Mouse (Mus musculus) embryonic facial prominence, embryonic 15.5 days (tissue): ENCODE data around the gene Clic6. TPM values are rescaled to one million over a fixed set of nuclear protein-coding genes. Genes with fewer than 3 reads are reported as not detected.

Experiments used
- ATAC-seq: fragments of 200-750 bp; cut with Nextera tagmentation; 2 replicates; pipeline ENCODE4 v1.8.0; 2017; ENCODE audit warnings: low read depth, moderate TSS enrichment; ENCODE audit not compliant: insufficient number of reproducible peaks, low FRiP score, low TSS enrichment
- H3K27ac ChIP-seq: fragments of 300-500 bp; sonication (generic); replicated peaks from 2 replicates; pipeline ENCODE4 v1.5.1; 2015; ENCODE audit warnings: mild to moderate bottlenecking, inconsistent platforms
- H3K27me3 ChIP-seq: fragments of 300-500 bp; sonication (generic); 2 replicates; pipeline ENCODE4 v1.6.1; 2015; ENCODE audit warnings: inconsistent platforms
- H3K36me3 ChIP-seq: fragments of 300-500 bp; sonication (generic); 2 replicates; pipeline ENCODE4 v1.6.1; 2015; ENCODE audit warnings: mild to moderate bottlenecking, inconsistent platforms
- H3K4me1 ChIP-seq: fragments of 300-500 bp; sonication (generic); 2 replicates; pipeline ENCODE4 v1.6.1; 2015; ENCODE audit warnings: inconsistent platforms
- H3K4me2 ChIP-seq: fragments of 300-500 bp; sonication (generic); replicated peaks from 2 replicates; pipeline ENCODE4 v1.6.1; 2015; ENCODE audit warnings: mild to moderate bottlenecking, inconsistent platforms
- H3K4me3 ChIP-seq: fragments of 300-500 bp; sonication (generic); replicated peaks from 2 replicates; pipeline ENCODE4 v1.5.1; 2015; ENCODE audit warnings: mild to moderate bottlenecking, inconsistent platforms
- H3K9ac ChIP-seq: fragments of 300-500 bp; sonication (generic); 2 replicates; pipeline ENCODE4 v1.6.1; 2015; ENCODE audit warnings: inconsistent platforms
- H3K9me3 ChIP-seq: fragments of 300-500 bp; sonication (generic); replicated peaks from 2 replicates; pipeline ENCODE4 v1.6.1; 2016; ENCODE audit warnings: inconsistent platforms
- WGBS: fragments of 180-500 bp; shearing (Covaris S2); methylation state at CpG from one replicate; pipeline ENCODE4 v1.1.7; 2015; 5-methylcytosine and 5-hydroxymethylcytosine counted together
- polyA plus RNA-seq: library from polyadenylated mRNA; unstranded; fragments of >200 nt; fragmentation: Nextera tagmentation; extraction: Ambion mirVana; gene quantifications from 2 replicates; pipeline ENCODE4 v1.2.1, GENCODE M21; 2015

Gene Clic6
- polyA plus RNA-seq, 1 experiment from 2014 or later, result 8.8 TPM

DNA sequence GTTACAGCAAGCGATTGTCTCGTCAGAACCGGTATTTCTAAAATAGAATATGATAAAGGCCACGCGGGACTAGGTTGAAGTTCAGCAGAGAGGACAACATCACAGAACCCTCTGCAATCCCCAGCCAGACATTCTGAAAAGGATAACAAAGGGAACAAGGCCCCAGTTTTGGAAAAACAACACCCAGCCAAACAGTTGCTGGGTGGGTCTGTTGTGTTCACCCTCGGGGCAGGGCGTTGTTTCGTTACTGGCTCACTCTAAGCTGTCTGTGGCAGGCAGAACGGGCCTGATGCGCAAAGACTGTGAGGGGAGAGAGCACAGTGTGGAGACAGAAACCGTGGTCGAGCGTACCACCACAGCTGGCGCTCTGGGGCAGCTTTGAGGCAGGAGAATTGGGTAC, 17.1 kb upstream of the Clic6 start:
- Histone ChIP-seq H3K27ac (peak overlapping the region; percentile 11; the same call in 1 of the 2 replicates), H3K36me3 (no peaks in the 10 kb centered on the region), H3K9ac (no peak overlapping the region), H3K27me3 (no peaks in the 10 kb centered on the region), H3K4me2 (no peak overlapping the region), H3K4me3 (no peak overlapping the region), H3K4me1 (peaks cover 21% of the 10 kb centered on the region), H3K9me3 (no peaks in the 10 kb centered on the region)
- WGBS, result 53% methylated on average over 14 of the region's 14 CpGs
- no peak for ATAC-seq

- Histone ChIP-seq H3K9me3 (no peaks in the 10 kb centered on the region), H3K4me1 (0 out of 2 replicates have a peak, but pooled peaks cover 6% of the 10 kb centered on the region), H3K27ac (no peak within 1 kb of the TSS), H3K27me3 (no peaks in the 10 kb centered on the region), H3K9ac (no peak within 1 kb of the TSS), H3K36me3 (no peaks in the 10 kb centered on the region), H3K4me2 (no peak within 1 kb of the TSS), H3K4me3 (no peak within 1 kb of the TSS)
- ATAC-seq, result no peak
- WGBS, result 62% methylated on average over 6 of the region's 6 CpGs
Measured at GRCm38 (mm10) chr16:92470706-92471105, 14.8 kb upstream of the Clic6 start, which contains the start of gene Rcan1. Gene Rcan1 (minus strand): TSS chr16:92470867.

DNA sequence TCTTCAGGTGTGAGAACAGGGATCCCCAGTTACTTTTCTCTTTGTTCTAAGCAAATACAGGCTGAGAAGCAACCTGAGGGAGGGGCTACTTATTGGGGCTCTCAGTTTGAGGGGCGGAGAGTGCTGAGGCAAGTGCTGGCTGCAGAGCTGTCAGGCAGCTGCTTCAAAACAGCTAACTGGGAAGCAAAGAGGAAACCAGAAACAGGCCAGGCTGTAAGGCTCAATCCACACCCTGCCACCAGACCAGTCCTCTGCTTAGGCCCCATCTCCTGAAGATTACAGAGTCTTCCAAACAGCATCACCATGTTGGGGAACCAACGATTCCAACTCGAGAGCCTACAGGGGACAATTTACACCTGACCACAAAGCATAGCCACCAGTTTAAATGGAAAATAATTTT, 12.6 kb upstream of the Clic6 start:
- Histone ChIP-seq H3K9me3 (no peaks in the 10 kb centered on the region), H3K27me3 (0 out of 2 replicates have a peak, but pooled peaks cover 3% of the 10 kb centered on the region), H3K4me3 (no peak overlapping the region), H3K4me1 (0 out of 2 replicates have a peak, but pooled peaks cover 6% of the 10 kb centered on the region), H3K36me3 (no peaks in the 10 kb centered on the region), H3K27ac (no peak overlapping the region), H3K4me2 (no peak overlapping the region), H3K9ac (no peak overlapping the region)
- 67% methylated on average over 3 of the region's 3 CpGs for WGBS
- ATAC-seq, result no peak

DNA sequence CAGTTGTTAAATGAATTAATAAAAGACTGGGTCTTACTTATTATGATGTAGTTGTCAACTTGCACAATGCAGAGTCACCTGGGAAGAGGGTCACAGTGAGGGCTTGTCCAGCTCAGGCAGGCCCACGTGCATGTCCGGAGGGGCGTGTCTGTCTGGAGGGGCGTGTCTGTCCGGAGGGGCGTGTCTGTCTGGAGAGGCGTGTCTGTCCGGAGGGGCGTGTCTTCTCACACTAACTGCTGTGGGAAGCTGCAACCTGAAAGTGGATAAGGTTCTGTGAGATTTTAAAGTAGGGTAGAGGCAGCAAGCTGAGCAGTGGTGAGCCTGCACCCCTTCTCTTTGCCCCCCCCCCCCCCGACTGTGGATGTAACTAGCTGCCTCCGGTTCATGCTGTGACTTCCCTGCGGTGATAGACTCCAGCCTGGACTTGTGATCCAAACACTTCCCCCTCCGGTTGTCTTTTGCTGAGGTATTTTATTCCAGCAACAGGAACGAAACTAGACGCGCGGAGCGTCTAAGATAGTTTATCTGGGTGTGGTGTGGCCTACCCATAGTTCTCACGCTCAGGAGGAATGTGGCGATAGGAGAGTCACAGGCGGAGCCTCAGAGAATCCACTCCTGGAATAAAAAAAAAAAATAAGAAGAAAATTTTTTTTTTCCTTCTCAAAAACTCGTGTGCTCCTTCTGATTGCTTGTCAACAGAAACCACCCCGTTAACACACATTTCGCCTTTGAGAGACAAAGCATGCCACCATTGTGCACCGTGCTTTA, 10.3 kb upstream of the Clic6 start:
- Histone ChIP-seq H3K9me3 (no peaks in the 10 kb centered on the region), H3K4me2 (no peak overlapping the region; the same call in 1 of the 2 replicates), H3K27me3 (peaks cover 12% of the 10 kb centered on the region)

DNA sequence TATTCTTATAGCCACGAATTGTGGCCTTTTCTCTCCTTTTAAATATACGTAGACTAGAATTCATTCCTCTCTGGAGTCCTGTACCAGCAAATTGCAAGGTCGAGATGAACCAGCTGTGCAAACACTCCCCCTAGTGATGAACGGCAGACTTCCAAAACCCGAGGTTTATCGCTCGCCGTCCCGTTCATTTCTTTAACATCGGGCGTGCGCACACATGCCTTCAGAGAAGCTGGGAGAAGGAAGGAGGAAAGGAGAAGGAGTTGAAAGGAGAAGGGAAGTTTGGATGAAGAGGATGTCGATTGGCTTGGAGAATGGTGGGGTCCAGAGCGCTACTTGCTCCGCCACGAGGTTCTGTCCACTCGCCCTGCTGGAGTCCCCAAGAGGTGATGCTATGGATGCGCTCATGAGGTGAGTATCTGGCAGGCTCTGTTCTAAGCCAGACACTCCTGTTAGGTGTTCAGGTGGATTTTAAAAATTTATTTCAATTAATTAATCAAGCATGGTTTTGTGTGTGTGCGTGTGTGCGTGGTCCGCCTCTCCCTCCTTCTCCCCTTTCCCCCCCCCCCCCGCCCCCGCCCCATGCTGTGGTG, 6.9 kb upstream of the Clic6 start:
- ATAC-seq, result no peak
- H3K4me3 ChIP-seq, result peak overlapping the region; percentile 21

More for the DNA sequence above, 10.3 kb upstream of the Clic6 start:
- Histone ChIP-seq H3K36me3 (no peaks in the 10 kb centered on the region), H3K4me1 (peaks cover 3% of the 10 kb centered on the region; the same call in 1 of the 2 replicates), H3K4me3 (no peak overlapping the region), H3K9ac (no peak overlapping the region), H3K27ac (0 out of 2 replicates have a peak overlapping the region, but pooled peaks have one; percentile 51)
- no peak for ATAC-seq
- WGBS, result 52% methylated on average over 25 of the region's 25 CpGs

GRCm38 (mm10) chr16:92487086-92487485, 1.6 kb downstream of the Clic6 start:
- no peak overlapping the region for H3K27ac ChIP-seq
- no peaks in the 10 kb centered on the region for H3K4me1 ChIP-seq
- H3K4me2 ChIP-seq, result no peak overlapping the region
- no peaks in the 10 kb centered on the region for H3K36me3 ChIP-seq
- H3K9ac ChIP-seq, result no peak overlapping the region
- H3K27me3 ChIP-seq, result no peaks in the 10 kb centered on the region
- no peak for ATAC-seq
- WGBS, result 71% methylated on average over 6 of the region's 6 CpGs
- no peak overlapping the region for H3K4me3 ChIP-seq
- H3K9me3 ChIP-seq, result no peaks in the 10 kb centered on the region

More for the DNA sequence above, 6.9 kb upstream of the Clic6 start:
- Histone ChIP-seq H3K36me3 (no peaks in the 10 kb centered on the region), H3K9me3 (no peaks in the 10 kb centered on the region), H3K9ac (no peak overlapping the region), H3K27me3 (peaks cover 14% of the 10 kb centered on the region), H3K4me1 (peaks cover 3% of the 10 kb centered on the region; the same call in 1 of the 2 replicates), H3K27ac (no peak overlapping the region), H3K4me2 (peak overlapping the region; percentile 44)
- 11% methylated on average over 23 of the region's 23 CpGs for WGBS

DNA sequence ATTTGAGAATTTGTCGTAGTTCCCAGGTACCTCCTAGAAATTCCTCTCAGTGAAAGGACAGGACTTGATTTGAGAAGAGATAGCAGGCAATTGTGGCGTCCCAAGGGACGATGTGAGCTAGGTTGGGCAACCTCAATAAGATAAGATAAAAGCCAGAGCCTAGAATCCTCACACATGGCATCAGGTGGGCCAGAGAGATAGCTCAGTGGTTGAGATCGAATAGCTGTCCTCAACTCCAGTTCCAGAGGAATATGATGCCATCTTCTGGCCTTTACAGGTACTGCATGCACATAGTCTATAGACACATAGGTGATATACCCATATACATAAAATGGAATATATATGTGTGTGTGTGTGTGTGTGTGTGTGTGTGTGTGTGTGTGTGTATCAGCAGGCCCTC, 2.0 kb downstream of the Clic6 start:
- ATAC-seq, result no peak
- Histone ChIP-seq H3K27me3 (no peaks in the 10 kb centered on the region; the same call in 1 of the 2 replicates), H3K36me3 (no peaks in the 10 kb centered on the region), H3K4me3 (no peak overlapping the region), H3K9me3 (no peaks in the 10 kb centered on the region), H3K27ac (no peak overlapping the region), H3K4me1 (no peaks in the 10 kb centered on the region), H3K4me2 (no peak overlapping the region), H3K9ac (no peak overlapping the region)
- WGBS, result 65% methylated on average over 4 of the region's 4 CpGs

DNA sequence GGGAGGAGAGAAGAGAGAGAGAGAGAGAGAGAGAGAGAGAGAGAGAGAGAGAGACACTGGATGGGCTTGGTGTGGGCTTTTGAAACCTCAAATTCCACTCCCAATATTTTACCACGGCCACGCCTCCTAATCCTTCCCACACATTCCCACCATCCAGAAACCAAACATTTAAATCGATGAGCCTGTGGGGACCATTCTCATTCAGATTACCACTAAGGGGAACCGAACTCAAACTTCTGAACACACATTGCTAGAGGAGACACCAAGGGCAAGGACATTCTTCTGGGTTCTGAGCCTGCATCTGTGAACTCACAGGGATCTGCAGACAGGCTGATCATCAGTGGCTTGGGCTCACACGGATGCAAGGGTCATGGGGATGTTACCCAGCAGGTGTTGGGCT, 2.9 kb downstream of the Clic6 start:
- H3K9me3 ChIP-seq, result no peaks in the 10 kb centered on the region
- no peak overlapping the region for H3K4me3 ChIP-seq
- H3K27ac ChIP-seq, result no peak overlapping the region
- H3K4me1 ChIP-seq, result no peaks in the 10 kb centered on the region
- no peak overlapping the region for H3K4me2 ChIP-seq
- H3K9ac ChIP-seq, result no peak overlapping the region
- ATAC-seq, result no peak
- H3K36me3 ChIP-seq, result no peaks in the 10 kb centered on the region
- H3K27me3 ChIP-seq, result no peaks in the 10 kb centered on the region; the same call in 1 of the 2 replicates
- 91% methylated on average over 5 of the region's 5 CpGs for WGBS

GRCm38 (mm10) chr16:92489356-92489755, 3.8 kb downstream of the Clic6 start:
- no peaks in the 10 kb centered on the region for H3K9me3 ChIP-seq
- no peak overlapping the region for H3K4me3 ChIP-seq
- no peak overlapping the region for H3K4me2 ChIP-seq
- H3K36me3 ChIP-seq, result no peaks in the 10 kb centered on the region
- H3K4me1 ChIP-seq, result no peaks in the 10 kb centered on the region
- H3K9ac ChIP-seq, result no peak overlapping the region
- H3K27me3 ChIP-seq, result no peaks in the 10 kb centered on the region; the same call in 1 of the 2 replicates
- WGBS, result 59% methylated on average over 9 of the region's 9 CpGs
- ATAC-seq, result no peak
- H3K27ac ChIP-seq, result peak overlapping the region; percentile 61

DNA sequence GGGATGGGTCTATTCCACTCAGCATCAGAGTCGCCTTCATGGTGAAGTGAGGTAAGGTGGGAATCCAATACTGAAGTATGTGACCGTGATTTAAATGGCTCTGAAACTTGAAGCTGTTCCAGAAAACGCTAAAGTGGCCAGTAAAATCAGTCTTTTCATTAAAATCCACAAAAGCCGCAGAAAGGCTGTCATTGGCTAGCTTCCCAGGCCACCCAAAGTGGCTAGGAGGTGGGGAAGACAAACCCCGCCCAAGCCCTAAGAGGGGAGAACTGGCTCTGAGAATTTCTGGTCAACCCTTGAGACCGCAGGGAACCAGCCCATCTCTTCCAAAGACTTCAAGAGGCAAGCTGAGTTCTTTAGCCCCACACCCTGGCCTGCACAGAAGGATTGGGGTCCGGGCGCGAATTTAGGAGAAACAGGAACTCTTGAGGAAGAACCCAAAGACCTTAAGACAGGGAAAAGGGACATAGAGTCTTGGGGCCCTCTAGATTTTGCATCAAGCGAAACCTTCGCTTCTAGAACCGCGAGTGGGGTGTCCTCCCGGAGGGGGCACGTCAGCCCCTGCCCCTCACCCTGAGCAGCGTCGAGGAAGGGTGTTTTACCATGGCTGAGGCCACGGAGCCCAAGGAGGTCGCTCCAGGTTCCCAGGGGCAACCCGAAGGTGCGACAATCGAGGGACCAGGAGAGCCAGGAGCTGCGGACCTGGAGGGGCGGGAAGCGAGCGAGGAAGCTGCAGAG, 12.5 kb downstream of the Clic6 start:
- Histone ChIP-seq H3K4me3 (peak overlapping the region; percentile 50), H3K27me3 (peaks cover 45% of the 10 kb centered on the region), H3K4me2 (peak overlapping the region; percentile 96), H3K36me3 (no peaks in the 10 kb centered on the region), H3K27ac (no peak overlapping the region), H3K4me1 (peaks cover 16% of the 10 kb centered on the region), H3K9ac (peak overlapping the region; percentile 35; the same call in 1 of the 2 replicates), H3K9me3 (no peaks in the 10 kb centered on the region)
- WGBS, result 10% methylated on average over 26 of the region's 26 CpGs
- ATAC-seq, result no peak

DNA sequence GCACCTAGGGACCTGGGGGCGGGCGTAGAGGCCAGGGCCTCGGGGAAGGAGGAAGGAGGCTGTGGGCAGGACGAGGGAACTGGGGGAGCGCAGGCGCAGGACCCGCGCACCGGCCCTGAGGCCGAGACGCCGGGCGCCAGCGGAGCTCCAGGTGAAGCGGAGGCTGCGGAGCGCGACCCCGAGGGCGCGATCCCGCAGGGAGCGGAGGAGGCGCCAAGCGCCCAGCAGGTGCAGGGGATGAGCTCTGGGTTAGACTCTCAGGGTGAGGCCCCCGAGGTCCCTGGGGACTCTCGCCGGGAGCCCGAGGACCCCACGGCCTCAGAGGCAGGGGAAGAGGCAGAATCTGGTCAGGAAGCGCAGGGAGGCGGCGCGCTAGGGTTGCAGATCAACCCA, 13.0 kb downstream of the Clic6 start:
- H3K4me2 ChIP-seq, result peak overlapping the region; percentile 96
- peak; percentile 49; the same call in 1 of the 2 replicates for ATAC-seq
- no peak overlapping the region for H3K27ac ChIP-seq
- H3K4me3 ChIP-seq, result peak overlapping the region; percentile 50
- H3K36me3 ChIP-seq, result no peaks in the 10 kb centered on the region
- WGBS, result 0% methylated on average over 34 of the region's 34 CpGs
- peak overlapping the region; percentile 35 for H3K9ac ChIP-seq
- H3K4me1 ChIP-seq, result peaks cover 16% of the 10 kb centered on the region
- H3K27me3 ChIP-seq, result peaks cover 45% of the 10 kb centered on the region
- no peaks in the 10 kb centered on the region for H3K9me3 ChIP-seq
